Mouse (Mus musculus) mouse embryonic stem cell (cell line): ENCODE measurements around the gene Hsd11b1.

ENCODE experiments used
- in situ Hi-C, 2 experiments: fragments of 300-500 bp; cut with MboI; formaldehyde crosslinking; loops; 1 replicate in 1 of 2; 3 replicates in 1 of 2; pipeline ENCODE4 v1.14.3; 2019 to 2020; ENCODE audit warnings: low sequenced_read_pairs in 2 of 2, low pct_unique_long_range_greater_than_20kb in 1 of 2, mixed read lengths in 1 of 2; ENCODE audit not compliant: unreplicated experiment in 1 of 2

Hsd11b1 gene

GRCm38 (mm10) chr1:193263955-193264598 is at the start of gene Hsd11b1:
TSS of gene Hsd11b1 (minus strand) at chr1:193264075.
- in situ Hi-C loops = no loop called here

GRCm38 (mm10) chr1:193311596-193311995 is 47.7 kb upstream of the Hsd11b1 start:
- in situ Hi-C loops = no loop called here

GRCm38 (mm10) chr1:193310519-193311085 is 46.7 kb upstream of the Hsd11b1 start:
- in situ Hi-C loops = no loop called here

- in situ Hi-C loops = no loop called here
Measured at GRCm38 (mm10) chr1:193309785-193310518, 46.1 kb upstream of the Hsd11b1 start.

GRCm38 (mm10) chr1:193306832-193307231 is 43.0 kb upstream of the Hsd11b1 start:
- in situ Hi-C loops = no loop called here

GRCm38 (mm10) chr1:193305386-193305785 is 41.5 kb upstream of the Hsd11b1 start:
- in situ Hi-C loops = no loop called here

GRCm38 (mm10) chr1:193303096-193303495 is 39.2 kb upstream of the Hsd11b1 start:
- in situ Hi-C loops = no loop called here

- in situ Hi-C loops = no loop called here
Measured at GRCm38 (mm10) chr1:193302093-193302405, 38.2 kb upstream of the Hsd11b1 start.

GRCm38 (mm10) chr1:193301216-193302092 is 37.6 kb upstream of the Hsd11b1 start:
- in situ Hi-C loops = no loop called here

- in situ Hi-C loops = no loop called here
Measured at GRCm38 (mm10) chr1:193299995-193300394, 36.1 kb upstream of the Hsd11b1 start.

GRCm38 (mm10) chr1:193298141-193298765 is 34.4 kb upstream of the Hsd11b1 start:
- in situ Hi-C loops = no loop called here

GRCm38 (mm10) chr1:193295920-193296319 is 32.0 kb upstream of the Hsd11b1 start:
- in situ Hi-C loops = no loop called here

- in situ Hi-C loops = no loop called here
Measured at GRCm38 (mm10) chr1:193293926-193294325, 30.1 kb upstream of the Hsd11b1 start.

GRCm38 (mm10) chr1:193293039-193293438 is 29.2 kb upstream of the Hsd11b1 start:
- in situ Hi-C loops = no loop called here

- in situ Hi-C loops = no loop called here
Measured at GRCm38 (mm10) chr1:193290686-193291085, 26.8 kb upstream of the Hsd11b1 start.

GRCm38 (mm10) chr1:193289914-193290313 is 26.0 kb upstream of the Hsd11b1 start:
- in situ Hi-C loops = no loop called here

GRCm38 (mm10) chr1:193289076-193289475 is 25.2 kb upstream of the Hsd11b1 start:
- in situ Hi-C loops = no loop called here

- in situ Hi-C loops = no loop called here
Measured at GRCm38 (mm10) chr1:193287578-193287977, 23.7 kb upstream of the Hsd11b1 start.
